Comparison of ENCODE assay signal across 8 mouse cellular contexts in the genomic region with DNA sequence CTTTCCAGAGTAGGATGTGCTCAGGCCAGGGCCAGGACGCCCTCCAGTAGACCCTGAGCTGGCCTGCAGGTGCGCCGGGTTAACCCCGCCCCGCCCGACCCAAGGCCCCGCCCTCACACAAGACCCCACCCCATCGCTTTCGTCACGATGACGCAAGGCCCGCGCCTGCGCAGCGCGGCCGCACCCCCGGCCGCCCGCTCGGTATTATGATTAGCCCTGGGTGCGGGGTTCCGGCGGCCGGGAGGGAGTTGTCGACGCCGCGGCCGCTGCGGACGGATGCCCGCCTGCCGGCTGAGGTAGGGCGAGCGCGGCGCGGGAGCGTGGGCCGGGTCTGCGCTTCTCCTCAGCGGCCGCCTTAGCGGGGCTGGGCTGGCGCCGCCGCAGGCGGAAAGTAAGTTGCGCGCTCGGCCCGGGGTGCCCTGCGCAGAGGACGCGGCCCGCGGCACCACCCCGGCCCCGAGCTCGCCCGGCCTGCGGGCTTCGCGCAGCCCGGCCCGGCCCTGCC. TPM values are rescaled to one million over a fixed set of nuclear protein-coding genes. Genes with fewer than 3 reads are reported as not detected.
A peak's percentile ranks its signal among the peaks of the same experiment; 100 is the strongest.
DNase-seq lines count a peak whose midpoint lies in the region; ATAC-seq and TF ChIP-seq lines count a peak whose summit lies in the region.

A gene (plus strand): TSS at position 155 of the 505 bp plus-strand sequence.

- ATAC-seq in forebrain, embryonic 13.5 days = peak; percentile 98
- ATAC-seq in heart, postnatal 0 days (ENCODE audit: insufficient read depth, low read depth) = peak; percentile 96
- peak; percentile 91 for ATAC-seq in liver, embryonic 14.5 days (ENCODE audit: insufficient read depth)
- ATAC-seq in stomach, embryonic 15.5 days (ENCODE audit: insufficient read depth, low FRiP score, low read depth) = peak; percentile 94

- DNase-seq in c-Kit-positive CD71-positive TER-119-positive erythroid progenitor cells, embryonic 14.5 days (ENCODE audit: low spot score) = peak; percentile 77
- peak; percentile 69 for DNase-seq in heart, postnatal 0 days (ENCODE audit: low spot score)
- peak; percentile 86 to 92 for DNase-seq in kidney, postnatal 36 days
- DNase-seq in liver, embryonic 14.5 days (ENCODE audit: low read depth in 3 of 3, low spot score in 3 of 3) = peak; percentile 64 to 66 (median 66)
- peak; percentile 92 for DNase-seq in neural tube, embryonic 10.5 days (ENCODE audit: extremely low spot score, low spot score)

- peak within 1 kb of the TSS; percentile 83 for H3K4me3 ChIP-seq in E14TG2a.4 (replicated peaks; ENCODE audit: low read length)
- H3K4me3 ChIP-seq in forebrain, embryonic 13.5 days = peak within 1 kb of the TSS; percentile 88
- peak within 1 kb of the TSS; percentile 90 for H3K4me3 ChIP-seq in heart, postnatal 0 days (ENCODE audit: low read depth, low read length)
- peak within 1 kb of the TSS; percentile 85 to 89 for H3K4me3 ChIP-seq in liver, embryonic 14.5 days (ENCODE audit: insufficient read depth in 1 of 2, low read depth in 2 of 2, low read length in 2 of 2)
- peak within 1 kb of the TSS; percentile 86 for H3K4me3 ChIP-seq in stomach, embryonic 15.5 days (replicated peaks)

- H3K4me2 ChIP-seq in forebrain, embryonic 13.5 days = peak within 1 kb of the TSS; percentile 87
- peak within 1 kb of the TSS; percentile 81 for H3K4me2 ChIP-seq in heart, postnatal 0 days (ENCODE audit: low read depth, low read length)
- peak within 1 kb of the TSS; percentile 91 for H3K4me2 ChIP-seq in liver, embryonic 14.5 days (ENCODE audit: low read depth)
- peak within 1 kb of the TSS; percentile 57 for H3K4me2 ChIP-seq in stomach, embryonic 15.5 days

- H3K36me3 ChIP-seq in E14TG2a.4 (ENCODE audit: insufficient read depth, low read length) = no peaks in the 10 kb centered on the region
- H3K36me3 ChIP-seq in forebrain, embryonic 13.5 days (ENCODE audit: poor library complexity, severe bottlenecking) = no peaks in the 10 kb centered on the region
- no peaks in the 10 kb centered on the region for H3K36me3 ChIP-seq in heart, postnatal 0 days (replicated peaks; ENCODE audit: control insufficient read depth, insufficient read depth, low read length)
- H3K36me3 ChIP-seq in liver, embryonic 14.5 days (replicated peaks; ENCODE audit: control insufficient read depth, insufficient read depth, low read depth) = no peaks in the 10 kb centered on the region
- H3K36me3 ChIP-seq in stomach, embryonic 15.5 days = 0 out of 2 replicates have a peak, but pooled peaks cover 4% of the 10 kb centered on the region

- TF ChIP-seq EP300 in heart, postnatal 0 days (IDR thresholded peaks at IDR 0.05; ENCODE audit: low read depth) = no peak
- TF ChIP-seq EP300 in liver, embryonic 14.5 days (IDR thresholded peaks at IDR 0.05; ENCODE audit: low read depth) = no peak

- under 1% methylated on average over 60 of the region's 67 CpGs for WGBS in forebrain, embryonic 13.5 days
- WGBS in heart, postnatal 0 days = under 1% methylated on average over 42 of the region's 67 CpGs
- under 1% methylated on average over 57 of the region's 67 CpGs for WGBS in liver, embryonic 14.5 days (ENCODE audit: insufficient replicate concordance)
- under 1% methylated on average over 54 of the region's 67 CpGs for WGBS in stomach, embryonic 15.5 days

- peaks cover 5% of the 10 kb centered on the region; the same call in 1 of the 2 replicates for H3K27me3 ChIP-seq in E14TG2a.4 (ENCODE audit: insufficient read depth, low read length)
- no peaks in the 10 kb centered on the region for H3K27me3 ChIP-seq in forebrain, embryonic 13.5 days
- H3K27me3 ChIP-seq in heart, postnatal 0 days (ENCODE audit: control insufficient read depth, insufficient read depth, low read length) = no peaks in the 10 kb centered on the region
- H3K27me3 ChIP-seq in liver, embryonic 14.5 days (ENCODE audit: control insufficient read depth, insufficient read depth, low read length) = no peaks in the 10 kb centered on the region; the same call in 1 of the 2 replicates
- no peaks in the 10 kb centered on the region for H3K27me3 ChIP-seq in stomach, embryonic 15.5 days (replicated peaks)

- no peak for TF ChIP-seq CTCF in E14TG2a.4 (conservative IDR thresholded peaks at IDR 0.05; ENCODE audit: low read length)
- no peak for TF ChIP-seq CTCF in heart, postnatal 0 days (IDR thresholded peaks at IDR 0.05; ENCODE audit: low read depth)
- TF ChIP-seq CTCF in liver, embryonic 14.5 days (IDR thresholded peaks at IDR 0.05; ENCODE audit: low read depth) = no peak

- H3K9me3 ChIP-seq in E14TG2a.4 (ENCODE audit: low read length) = no peaks in the 10 kb centered on the region
- H3K9me3 ChIP-seq in forebrain, embryonic 13.5 days (replicated peaks) = no peaks in the 10 kb centered on the region
- H3K9me3 ChIP-seq in heart, postnatal 0 days (replicated peaks; ENCODE audit: control insufficient read depth, low read length) = no peaks in the 10 kb centered on the region
- H3K9me3 ChIP-seq in liver, embryonic 14.5 days (ENCODE audit: control insufficient read depth, low read length) = no peaks in the 10 kb centered on the region
- H3K9me3 ChIP-seq in stomach, embryonic 15.5 days = no peaks in the 10 kb centered on the region

- H3K4me1 ChIP-seq in E14TG2a.4 (replicated peaks; ENCODE audit: low read depth, low read length) = peaks cover 12% of the 10 kb centered on the region
- peaks cover 17% of the 10 kb centered on the region for H3K4me1 ChIP-seq in forebrain, embryonic 13.5 days
- H3K4me1 ChIP-seq in heart, postnatal 0 days (ENCODE audit: control insufficient read depth, insufficient read depth) = peaks cover 14% of the 10 kb centered on the region; the same call in 1 of the 2 replicates
- H3K4me1 ChIP-seq in liver, embryonic 14.5 days (replicated peaks; ENCODE audit: control insufficient read depth in 2 of 2, insufficient read depth in 2 of 2, low read length in 1 of 2) = peaks cover 12 to 27% of the 10 kb centered on the region in 2 experiments
- 0 out of 2 replicates have a peak, but pooled peaks cover 2% of the 10 kb centered on the region for H3K4me1 ChIP-seq in stomach, embryonic 15.5 days

- H3K27ac ChIP-seq in forebrain, embryonic 13.5 days = peak within 1 kb of the TSS; percentile 90
- H3K27ac ChIP-seq in heart, postnatal 0 days (ENCODE audit: low read depth) = peak within 1 kb of the TSS; percentile 94
- H3K27ac ChIP-seq in liver, embryonic 14.5 days = peak within 1 kb of the TSS; percentile 68
- H3K27ac ChIP-seq in stomach, embryonic 15.5 days = peak within 1 kb of the TSS; percentile 88

- peak within 1 kb of the TSS; percentile 93 for H3K9ac ChIP-seq in forebrain, embryonic 13.5 days
- H3K9ac ChIP-seq in heart, postnatal 0 days (replicated peaks; ENCODE audit: low read depth, low read length) = peak within 1 kb of the TSS; percentile 99
- peak within 1 kb of the TSS; percentile 89 for H3K9ac ChIP-seq in liver, embryonic 14.5 days (replicated peaks)
- H3K9ac ChIP-seq in stomach, embryonic 15.5 days = peak within 1 kb of the TSS; percentile 96

RNA-seq across cellular contexts. Expression of the gene that starts here (rescaled TPM):
- polyA plus RNA-seq in forebrain, embryonic 13.5 days (2015; fragmentation: Nextera tagmentation; extraction: Ambion mirVana) = 45.9 and 52.4 TPM in 2 replicates
- 60.4 and 61.7 TPM in 2 replicates for total RNA-seq in heart, postnatal 0 days (2014; rRNA removed; ENCODE audit: low replicate concordance)
- polyA plus RNA-seq in heart, postnatal 0 days (2015; fragmentation: Nextera tagmentation; extraction: Ambion mirVana) = 39.5 and 40.3 TPM in 2 replicates
- 9.9 and 12.9 TPM in 2 replicates for polyA plus RNA-seq in liver, embryonic 14.5 days (2012; rRNA removed)
- polyA plus RNA-seq in liver, embryonic 14.5 days (2014; fragmentation: Nextera tagmentation; extraction: Ambion mirVana) = 10.4 and 12.3 TPM in 2 replicates
- 54.2 and 56.1 TPM in 2 replicates for polyA plus RNA-seq in stomach, embryonic 15.5 days (2015; fragmentation: Nextera tagmentation; extraction: Ambion mirVana)

Comparison
In these comparisons a context has a peak if more than half of its experiments do, and no peak if none do; other contexts are left out.
1. Peak in every context shown above with its lines: DNase-seq, ATAC-seq, H3K4me3 ChIP-seq and H3K27ac ChIP-seq.